Mouse (Mus musculus) cortical plate, adult 2 months (tissue): ENCODE results near the gene Zfp457. TPM values are rescaled to one million over a fixed set of nuclear protein-coding genes. Genes with fewer than 3 reads are reported as not detected.
"Not testable (repeated sequence)": the region's sequence is repeated elsewhere in the genome, so short reads cannot be mapped to it uniquely, and the experiment has no call there.

Experiments
- H3K27ac ChIP-seq: fragments of 200-500 bp; 2 replicates; pipeline ENCODE4 v1.5.1; 2012; ENCODE audit warnings: low read length, control low read depth, inconsistent platforms; ENCODE audit not compliant: insufficient read depth
- H3K4me1 ChIP-seq: fragments of 200-500 bp; 2 replicates; pipeline ENCODE4 v1.6.1; 2011; ENCODE audit warnings: low read length; ENCODE audit not compliant: control insufficient read depth, insufficient read depth
- H3K4me3 ChIP-seq: fragments of 200-500 bp; 2 replicates; pipeline ENCODE4 v1.5.1; 2011; ENCODE audit warnings: mild to moderate bottlenecking, low read length, control low read depth; ENCODE audit not compliant: insufficient read depth
- CTCF ChIP-seq: fragments of 200-500 bp; IDR thresholded peaks from 2 replicates; pipeline ENCODE4 v1.5.1; 2011; ENCODE audit warnings: mild to moderate bottlenecking, control low read depth, low read length; ENCODE audit not compliant: insufficient read depth; ENCODE audit errors: extremely low read depth
- POLR2A ChIP-seq: fragments of 200-500 bp; IDR thresholded peaks from 2 replicates; pipeline ENCODE4 v1.6.1; 2011; ENCODE audit warnings: mild to moderate bottlenecking, low read length, control low read depth; ENCODE audit not compliant: insufficient read depth; ENCODE audit errors: extremely low read depth
- polyA plus RNA-seq: library from polyadenylated mRNA; depleted of rRNA; stranded (reverse); fragments of >200 nt; gene quantifications from 2 replicates; pipeline ENCODE4 v1.2.3, GENCODE M21; 2012; rRNA removed

Gene Zfp457
- polyA plus RNA-seq = 2.7 and 3.4 TPM in 2 replicates

DNA sequence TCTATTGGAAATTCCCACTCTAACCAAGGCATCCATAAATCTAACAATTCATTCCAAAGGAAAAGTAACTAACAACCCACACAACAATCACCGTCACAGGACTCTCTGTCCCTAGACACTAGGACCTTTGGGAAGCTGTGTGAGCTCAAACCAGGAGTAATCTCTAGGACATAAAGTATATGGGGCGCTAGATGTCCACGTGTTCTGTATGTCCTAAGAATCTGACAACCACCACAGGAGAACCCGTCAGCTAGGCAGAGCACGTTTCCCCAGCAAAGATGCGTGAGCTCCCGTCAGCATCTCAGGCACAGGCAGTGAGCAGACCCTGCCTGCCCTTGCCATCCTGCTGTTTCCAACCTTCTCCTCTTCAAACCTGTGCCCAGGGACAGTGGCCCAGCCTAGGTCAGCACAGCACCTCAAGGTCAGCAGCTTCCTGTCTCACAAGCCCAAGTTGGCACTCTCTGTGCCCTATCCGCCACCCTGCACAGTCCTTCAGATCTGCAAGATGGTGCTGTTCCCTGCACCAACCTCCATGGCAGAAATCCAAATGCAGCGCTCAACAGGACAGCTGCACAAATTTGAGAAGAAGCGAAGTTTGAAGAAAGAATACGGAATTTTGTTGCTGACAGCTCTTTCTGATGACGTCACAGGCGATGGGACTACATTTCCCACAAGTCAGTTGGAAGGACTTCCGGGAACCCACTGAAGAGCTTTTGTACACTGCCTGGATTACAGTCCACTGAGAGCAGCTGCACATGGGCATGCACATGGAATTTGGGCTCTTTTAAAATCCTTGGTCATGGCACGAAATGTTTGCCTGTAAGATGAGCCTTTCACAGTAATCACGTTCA is at the start of gene Zfp457:
Zfp457 (minus strand) TSS at position 664 of the 851 bp plus-strand sequence.
- H3K4me3 ChIP-seq = peak within 1 kb of the TSS; percentile 95
- TF ChIP-seq POLR2A = peak; percentile 89
- no peak for TF ChIP-seq CTCF
- no peaks in the 10 kb centered on the region for H3K4me1 ChIP-seq
- peak within 1 kb of the TSS; percentile 79 for H3K27ac ChIP-seq

DNA sequence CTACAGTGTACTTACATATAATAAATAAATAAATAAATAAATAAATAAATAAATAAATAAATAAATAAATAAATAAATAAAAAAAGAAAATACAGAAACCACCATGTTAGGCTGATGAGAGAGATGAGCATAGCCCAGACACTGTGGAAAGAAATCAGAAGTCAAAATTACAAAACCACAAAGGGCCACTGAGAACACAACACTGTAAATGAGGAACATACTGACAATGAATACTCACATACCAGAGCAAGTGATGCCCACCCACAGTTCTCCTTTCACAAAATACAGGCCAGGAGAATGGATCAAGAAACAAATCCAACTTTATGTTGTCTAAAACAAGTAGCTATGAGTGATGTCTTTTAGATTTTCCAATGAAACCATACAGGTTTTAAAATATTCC is 45.6 kb upstream of the Zfp457 start:
- H3K4me3 ChIP-seq = no peak overlapping the region
- H3K4me1 ChIP-seq = no peaks in the 10 kb centered on the region
- H3K27ac ChIP-seq = no peak overlapping the region
- no peak for TF ChIP-seq CTCF
- TF ChIP-seq POLR2A = no peak

DNA sequence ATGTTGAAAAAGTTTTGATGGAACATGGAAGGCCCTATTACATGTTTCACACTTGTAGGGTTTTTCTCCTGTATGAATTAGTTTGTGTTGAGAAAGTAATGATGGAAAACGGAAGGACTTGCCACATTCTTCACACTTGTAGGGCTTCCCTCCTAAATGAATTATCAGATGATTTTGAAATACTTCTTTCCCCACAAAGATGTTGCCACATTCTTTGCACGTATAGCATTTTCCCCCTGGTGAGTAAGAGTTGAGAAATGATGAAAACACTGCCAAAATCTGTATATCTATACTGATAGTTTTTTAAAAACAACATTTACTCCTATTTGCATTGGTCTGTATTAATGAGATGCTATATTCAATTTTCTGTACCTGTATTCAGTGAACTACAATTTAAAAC is 37.1 kb upstream of the Zfp457 start:
- Histone ChIP-seq H3K4me1 (no peaks in the 10 kb centered on the region), H3K27ac (no peak overlapping the region), H3K4me3 (no peak overlapping the region)
- TF ChIP-seq CTCF (no peak), POLR2A (no peak)

DNA sequence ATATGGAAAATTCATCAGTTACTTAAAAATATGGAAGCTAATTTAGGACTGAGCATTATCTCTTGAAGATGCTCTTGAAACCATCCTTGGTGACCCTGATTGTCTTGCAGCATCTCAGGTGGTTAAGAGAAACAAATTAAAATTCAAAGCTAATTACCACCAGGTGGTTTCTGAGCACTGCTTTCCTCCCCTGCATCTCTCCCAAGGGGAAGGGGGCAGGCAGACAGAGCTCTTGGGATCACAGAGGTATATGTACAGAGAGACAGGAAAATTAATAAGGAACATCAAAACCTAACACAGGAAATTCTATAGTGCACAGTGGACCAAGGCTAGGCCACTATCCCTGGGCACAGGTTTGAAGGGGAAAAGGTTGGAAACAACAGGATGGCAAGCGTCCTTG is 26.6 kb upstream of the Zfp457 start:
- TF ChIP-seq CTCF (no peak), POLR2A (no peak)
- H3K4me3 ChIP-seq = peak overlapping the region; percentile 61; the same call in 1 of the 2 replicates
- no peak overlapping the region for H3K27ac ChIP-seq
- peaks cover 2% of the 10 kb centered on the region; the same call in 1 of the 2 replicates for H3K4me1 ChIP-seq

DNA sequence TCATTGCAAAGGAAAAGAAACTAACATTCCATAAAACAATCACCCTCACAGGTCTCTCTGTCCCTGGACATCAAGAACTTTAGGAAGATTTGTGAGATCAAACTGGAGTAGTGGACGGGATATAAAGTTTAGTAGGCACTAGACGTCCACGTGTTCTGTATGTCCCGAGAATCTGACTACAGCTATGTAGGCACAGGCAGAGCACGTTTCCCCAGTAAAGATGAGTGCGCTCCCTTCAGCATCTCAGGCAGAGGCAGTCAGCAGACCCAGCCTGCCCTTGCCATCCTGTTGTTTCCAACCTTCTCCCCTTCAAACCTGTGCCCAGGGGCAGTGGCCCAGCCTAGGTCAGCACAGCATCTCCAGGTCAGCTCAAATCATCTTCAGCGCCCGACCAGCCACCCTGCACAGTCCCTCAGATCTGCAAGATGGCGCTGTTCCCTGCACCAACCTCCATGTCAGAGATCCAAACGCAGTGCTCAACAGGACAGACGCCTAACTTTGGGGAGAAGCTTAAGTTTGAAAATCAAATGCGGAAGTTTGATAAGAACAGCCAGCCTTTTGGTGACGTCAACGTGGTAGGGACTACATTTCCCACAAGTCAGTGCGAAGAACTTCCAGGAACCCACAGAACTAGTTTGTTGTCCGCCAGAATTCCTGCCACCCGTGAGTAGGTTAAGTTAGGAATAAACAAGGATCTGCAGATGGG is 25.9 kb upstream of the Zfp457 start, which contains the start of gene Zfp595:
Zfp595 (minus strand) TSS at position 552 of the 706 bp plus-strand sequence.
- peak; percentile 30; the same call in 1 of the 2 replicates for TF ChIP-seq POLR2A
- TF ChIP-seq CTCF = no peak
- Histone ChIP-seq H3K4me1 (peaks cover 2% of the 10 kb centered on the region; the same call in 1 of the 2 replicates), H3K27ac (no peak within 1 kb of the TSS), H3K4me3 (peak within 1 kb of the TSS; percentile 61)

DNA sequence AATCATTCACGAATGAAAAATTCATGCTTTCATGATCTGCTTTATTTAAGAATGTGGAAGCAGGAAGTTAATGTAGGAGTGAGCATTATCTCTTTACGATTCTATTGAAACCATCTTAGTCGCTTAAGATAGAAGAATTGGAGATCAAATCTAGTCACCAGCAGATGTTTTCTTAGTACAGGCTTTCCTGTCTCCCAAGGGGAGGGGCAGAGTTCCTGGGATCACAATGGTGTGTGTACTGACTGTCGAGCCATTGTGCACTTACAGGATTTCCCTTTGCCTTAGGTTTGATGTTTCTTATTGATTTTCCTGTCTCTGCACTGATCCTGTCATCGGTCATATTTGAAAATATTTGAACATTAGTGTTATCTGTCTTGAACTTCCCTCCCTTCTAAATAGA is 433 bp upstream of the Zfp457 start:
- Histone ChIP-seq H3K27ac (no peak overlapping the region), H3K4me3 (peak overlapping the region; percentile 95; the same call in 1 of the 2 replicates), H3K4me1 (no peaks in the 10 kb centered on the region)
- TF ChIP-seq CTCF (no peak), POLR2A (no peak)

DNA sequence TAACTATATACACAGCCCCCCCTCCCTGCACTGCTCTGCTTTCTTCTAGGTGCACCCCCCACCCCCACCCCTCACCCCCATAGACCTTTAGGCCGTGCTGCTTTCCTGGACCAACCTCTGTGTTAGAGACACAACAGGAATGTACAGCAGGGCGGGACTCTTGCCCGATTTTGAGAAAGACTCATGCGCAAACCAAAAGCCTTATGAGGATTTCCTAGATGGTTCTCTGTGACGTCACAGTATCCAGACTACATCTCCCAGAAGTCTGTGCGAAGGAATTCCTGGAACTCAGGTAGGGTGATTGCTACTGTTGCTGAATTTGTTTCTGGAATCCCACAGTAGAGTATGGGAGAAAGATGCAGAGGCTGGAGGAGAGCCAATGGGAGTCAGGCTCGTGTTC is 28.0 kb downstream of the Zfp457 start, which contains the start of gene Zfp458:
Zfp458 (minus strand) TSS at position 153 of the 400 bp plus-strand sequence.
- no peak within 1 kb of the TSS for H3K4me3 ChIP-seq
- H3K4me1 ChIP-seq = no peaks in the 10 kb centered on the region
- H3K27ac ChIP-seq = no peak within 1 kb of the TSS
- TF ChIP-seq POLR2A (no peak), CTCF (no peak)

DNA sequence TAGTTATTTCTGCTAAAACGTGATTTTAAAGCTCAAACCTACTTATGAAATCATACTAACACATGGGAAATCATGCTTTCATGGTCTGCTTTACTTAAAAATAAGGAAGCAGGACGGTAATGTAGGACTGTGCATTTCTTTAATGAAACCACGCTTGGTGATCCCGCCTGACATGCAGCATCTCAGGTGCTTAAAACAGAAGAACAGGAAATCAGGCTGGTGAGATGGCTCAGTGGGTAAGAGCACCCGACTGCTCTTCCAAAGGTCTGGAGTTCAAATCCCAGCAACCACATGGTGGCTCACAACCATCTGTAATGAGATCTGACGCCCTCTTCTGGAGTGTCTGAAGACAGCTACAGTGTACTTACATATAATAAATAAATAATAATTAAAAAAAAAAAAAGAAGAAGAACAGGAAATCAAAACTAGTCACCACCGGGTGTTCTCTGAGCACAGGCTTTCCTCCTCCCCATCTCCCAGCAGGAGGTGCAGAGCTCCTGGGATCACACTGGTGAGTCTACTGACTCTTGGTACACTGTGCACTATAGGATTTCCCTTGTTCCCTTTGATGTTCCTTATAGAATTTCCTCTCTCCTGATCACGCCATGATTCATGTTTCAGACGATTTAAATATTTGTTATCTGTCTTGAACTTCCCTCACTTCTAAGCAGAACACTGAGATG is 36.8 kb downstream of the Zfp457 start:
- H3K27ac ChIP-seq, H3K4me1 ChIP-seq: not testable (repeated sequence)
- peak overlapping the region; percentile 74 for H3K4me3 ChIP-seq
